Mouse (Mus musculus) C2C12 (cell line): ENCODE results near the gene Tlr8. TPM values are rescaled to one million over a fixed set of nuclear protein-coding genes. Genes with fewer than 3 reads are reported as not detected.
A peak's percentile ranks its signal among the peaks of the same experiment; 100 is the strongest.

ENCODE experiments used
- H3K27me3 ChIP-seq: one replicate; pipeline ENCODE4 v1.6.1; 2011; ENCODE audit not compliant: control insufficient read depth, insufficient read depth, insufficient read length
- H3K36me3 ChIP-seq: one replicate; pipeline ENCODE4 v1.6.1; 2011; ENCODE audit not compliant: control insufficient read depth, insufficient read depth
- H3K4me3 ChIP-seq: one replicate; pipeline ENCODE4 v1.5.1; 2011; ENCODE audit warnings: mild to moderate bottlenecking, control low read depth; ENCODE audit not compliant: poor library complexity, insufficient read depth, severe bottlenecking
- H3K79me2 ChIP-seq: one replicate; pipeline ENCODE4 v1.6.1; 2011; ENCODE audit not compliant: control insufficient read depth, insufficient read depth
- H3K79me3 ChIP-seq: one replicate; pipeline ENCODE4 v1.6.1; 2011; ENCODE audit warnings: low read depth, control low read depth
- H3ac ChIP-seq: one replicate; pipeline ENCODE3; 2011; ENCODE audit warnings: low read depth; ENCODE audit not compliant: control insufficient read depth, insufficient read length
- CEBPB ChIP-seq: IDR thresholded peaks from one replicate; pipeline ENCODE4 v1.6.1; 2011; ENCODE audit warnings: low read depth, mild to moderate bottlenecking, control low read depth, moderate library complexity
- CTCF ChIP-seq: IDR thresholded peaks from one replicate; pipeline ENCODE4 v1.5.1; 2011; ENCODE audit not compliant: control insufficient read depth, insufficient read depth, insufficient read length
- FOSL1 ChIP-seq: IDR thresholded peaks from one replicate; pipeline ENCODE4 v1.8.0; 2011; ENCODE audit warnings: mild to moderate bottlenecking, low read length; ENCODE audit not compliant: poor library complexity, insufficient read depth, severe bottlenecking
- MAX ChIP-seq: IDR thresholded peaks from one replicate; pipeline ENCODE4 v1.6.1; 2011; ENCODE audit warnings: mild to moderate bottlenecking, control low read depth
- MYOD1 ChIP-seq: IDR thresholded peaks from one replicate; pipeline ENCODE4 v1.6.1; 2011; ENCODE audit warnings: low read depth; ENCODE audit not compliant: control insufficient read depth, insufficient read length
- MYOG ChIP-seq: IDR thresholded peaks from one replicate; pipeline ENCODE4 v1.6.1; 2011; ENCODE audit not compliant: control insufficient read depth, insufficient read length; ENCODE audit errors: extremely low read depth
- USF1 ChIP-seq: IDR thresholded peaks from one replicate; pipeline ENCODE4 v1.6.1; 2011; ENCODE audit warnings: low read depth, mild to moderate bottlenecking, control low read depth, moderate library complexity
- polyA plus RNA-seq: library from polyadenylated mRNA; unstranded; fragments of >200 nt; fragmentation: generic; extraction: Trizol; gene quantifications from one replicate; pipeline ENCODE4 v1.2.1, GENCODE M21; 2012; ENCODE audit warnings: missing spikeins

Tlr8 gene
- polyA plus RNA-seq, 1 experiment, result not detected

DNA sequence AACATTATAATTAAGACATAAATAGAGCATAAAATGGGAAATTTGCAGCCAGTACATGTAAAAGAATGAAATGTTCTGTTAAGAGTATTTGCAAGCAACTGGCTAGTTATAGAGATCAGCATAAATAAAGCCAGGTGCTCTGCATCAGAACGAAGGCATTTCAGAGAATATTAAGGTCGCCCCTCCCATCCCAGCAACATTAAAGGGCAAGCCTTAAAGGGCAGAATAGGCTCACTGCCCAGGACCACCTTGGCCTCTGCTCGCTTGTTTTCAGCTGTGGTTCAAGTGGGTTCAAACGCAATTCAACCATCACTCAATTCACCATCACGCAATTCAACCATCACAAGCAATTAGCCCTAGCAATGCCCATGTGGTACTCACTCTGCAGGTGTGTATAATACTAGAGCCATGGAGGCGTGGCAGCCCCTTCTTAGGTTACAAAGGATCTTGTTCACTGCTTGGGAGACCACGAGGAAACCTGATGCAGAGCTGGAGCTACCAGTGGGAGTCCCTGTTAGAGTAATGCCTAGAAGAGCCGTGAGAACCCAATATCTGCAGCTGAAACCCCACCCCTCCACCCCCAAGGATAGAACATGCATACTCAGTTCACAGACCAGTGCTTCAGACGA, 24.7 kb downstream of the Tlr8 start:
- Histone ChIP-seq H3K79me2 (no peaks in the 10 kb centered on the region), H3ac (no peak overlapping the region), H3K36me3 (no peaks in the 10 kb centered on the region), H3K4me3 (no peak overlapping the region), H3K79me3 (no peaks in the 10 kb centered on the region), H3K27me3 (no peaks in the 10 kb centered on the region)
- TF ChIP-seq CTCF (no peak), CEBPB (no peak), MYOD1 (no peak), FOSL1 (no peak), MYOG (no peak), MAX (no peak), USF1 (no peak)

- no peaks in the 10 kb centered on the region for H3K79me3 ChIP-seq
- no peak overlapping the region for H3ac ChIP-seq
- no peaks in the 10 kb centered on the region for H3K79me2 ChIP-seq
- H3K27me3 ChIP-seq, result no peaks in the 10 kb centered on the region
- no peak overlapping the region for H3K4me3 ChIP-seq
- TF ChIP-seq USF1 (no peak), FOSL1 (no peak), CTCF (peak; percentile 16), CEBPB (no peak)
- no peaks in the 10 kb centered on the region for H3K36me3 ChIP-seq
These were observed 30.9 kb downstream of the Tlr8 start for GRCm38 (mm10) chrX:167233104-167233687.

GRCm38 (mm10) chrX:167231150-167231549, 33.0 kb downstream of the Tlr8 start:
- H3K79me2 ChIP-seq, result no peaks in the 10 kb centered on the region
- no peak overlapping the region for H3K4me3 ChIP-seq
- H3K27me3 ChIP-seq, result no peaks in the 10 kb centered on the region
- H3ac ChIP-seq, result no peak overlapping the region
- no peaks in the 10 kb centered on the region for H3K36me3 ChIP-seq
- H3K79me3 ChIP-seq, result no peaks in the 10 kb centered on the region
- TF ChIP-seq CEBPB (no peak), MYOD1 (no peak), MYOG (no peak), FOSL1 (no peak), USF1 (no peak), CTCF (no peak), MAX (no peak)

DNA sequence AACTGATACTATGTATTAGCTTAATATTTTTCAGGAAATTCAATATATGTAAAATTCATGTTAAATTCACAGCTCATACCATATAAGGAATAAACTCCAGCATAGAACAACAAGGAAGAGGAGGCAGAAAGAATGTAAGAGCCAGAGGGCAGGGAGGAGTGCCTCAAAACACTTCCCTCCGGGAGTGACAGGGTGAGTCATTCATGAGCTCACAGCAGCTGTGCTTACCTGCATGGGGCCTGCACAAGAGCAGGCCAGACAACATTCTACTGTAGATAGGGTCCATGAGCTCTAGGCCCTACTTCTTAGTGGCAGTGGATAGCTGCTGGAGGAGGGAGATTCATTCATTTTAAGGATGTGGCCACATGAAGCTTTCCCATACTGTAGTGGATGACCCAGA, 34.3 kb downstream of the Tlr8 start:
- H3K27me3 ChIP-seq, result no peaks in the 10 kb centered on the region
- no peak for TF ChIP-seq CTCF
- TF ChIP-seq MYOD1, result peak; percentile 81
- TF ChIP-seq CEBPB, result no peak
- no peak overlapping the region for H3K4me3 ChIP-seq
- no peaks in the 10 kb centered on the region for H3K79me3 ChIP-seq
- no peak overlapping the region for H3ac ChIP-seq
- no peaks in the 10 kb centered on the region for H3K79me2 ChIP-seq
- H3K36me3 ChIP-seq, result no peaks in the 10 kb centered on the region

DNA sequence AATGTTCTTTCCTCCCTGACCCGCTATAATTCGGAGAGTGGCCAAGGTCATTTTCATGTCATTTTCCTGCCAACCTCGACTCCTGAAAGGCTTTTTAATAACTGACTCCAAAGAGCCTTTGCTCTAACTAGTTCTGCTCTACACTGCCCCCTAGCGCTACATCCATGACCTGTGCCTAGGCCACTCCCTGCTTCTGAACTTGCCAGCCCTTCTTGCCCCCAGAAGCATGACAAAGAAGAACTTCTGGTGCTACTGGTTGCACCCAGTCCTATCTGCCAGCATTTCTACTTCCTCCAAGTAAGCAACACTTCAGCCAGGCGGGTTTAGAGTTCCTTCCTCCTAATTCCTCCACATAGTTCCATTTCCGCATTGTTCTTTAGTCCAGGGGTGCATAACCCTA, 34.9 kb downstream of the Tlr8 start:
- Histone ChIP-seq H3K79me2 (no peaks in the 10 kb centered on the region), H3ac (no peak overlapping the region), H3K36me3 (no peaks in the 10 kb centered on the region), H3K79me3 (no peaks in the 10 kb centered on the region), H3K4me3 (no peak overlapping the region), H3K27me3 (no peaks in the 10 kb centered on the region)
- TF ChIP-seq USF1, result no peak
- no peak for TF ChIP-seq MYOD1
- no peak for TF ChIP-seq MYOG
- TF ChIP-seq FOSL1, result no peak
- TF ChIP-seq MAX, result no peak
- no peak for TF ChIP-seq CTCF
- TF ChIP-seq CEBPB, result no peak

- TF ChIP-seq MYOD1 (no peak), USF1 (no peak), MAX (no peak), MYOG (no peak), CEBPB (no peak), CTCF (no peak), FOSL1 (no peak)
- Histone ChIP-seq H3ac (no peak overlapping the region), H3K4me3 (no peak overlapping the region), H3K36me3 (no peaks in the 10 kb centered on the region), H3K79me2 (no peaks in the 10 kb centered on the region), H3K79me3 (no peaks in the 10 kb centered on the region), H3K27me3 (no peaks in the 10 kb centered on the region)
These were observed 36.4 kb downstream of the Tlr8 start for GRCm38 (mm10) chrX:167227756-167228155.
